Mouse (Mus musculus) olfactory bulb, adult 2 months (tissue): ENCODE results near the gene Fkbp15. TPM values are rescaled to one million over a fixed set of nuclear protein-coding genes. Genes with fewer than 3 reads are reported as not detected.

Experiments used
- H3K27ac ChIP-seq: fragments of 200-500 bp; 2 replicates; pipeline ENCODE4 v1.5.1; 2012; ENCODE audit warnings: low read depth, low read length; ENCODE audit not compliant: insufficient read depth
- H3K4me1 ChIP-seq: fragments of 200-500 bp; 2 replicates; pipeline ENCODE4 v1.6.1; 2012; ENCODE audit warnings: low read length; ENCODE audit not compliant: control insufficient read depth, insufficient read depth
- H3K4me3 ChIP-seq: fragments of 200-500 bp; 2 replicates; pipeline ENCODE4 v1.5.1; 2012; ENCODE audit warnings: mild to moderate bottlenecking, low read depth, low read length, moderate library complexity; ENCODE audit not compliant: insufficient read depth
- CTCF ChIP-seq: fragments of 200-500 bp; IDR thresholded peaks from 2 replicates; pipeline ENCODE4 v1.5.1; 2012; ENCODE audit warnings: low read depth, mild to moderate bottlenecking, low read length, moderate library complexity; ENCODE audit not compliant: insufficient read depth
- POLR2A ChIP-seq: fragments of 200-500 bp; IDR thresholded peaks from 2 replicates; pipeline ENCODE4 v1.6.1; 2012; ENCODE audit warnings: mild to moderate bottlenecking, low read depth, low read length, moderate library complexity; ENCODE audit not compliant: insufficient read depth
- WGBS: fragments of 180-500 bp; shearing (Covaris S2); methylation state at CpG from one replicate; pipeline ENCODE4 v1.1.7; 2018; 5-methylcytosine and 5-hydroxymethylcytosine counted together
- polyA plus RNA-seq: library from polyadenylated mRNA; stranded (reverse); fragments of >200 nt; gene quantifications from 2 replicates; pipeline ENCODE4 v1.2.4, GENCODE M21; 2012; ENCODE audit warnings: low replicate concordance; ENCODE audit not compliant: missing spikeins, insufficient read depth, insufficient read length

Gene Fkbp15
- polyA plus RNA-seq, 1 experiment, result not detected

- 26% methylated on average over 6 of the region's 6 CpGs for WGBS
- Histone ChIP-seq H3K27ac (no peak overlapping the region), H3K4me3 (no peak overlapping the region), H3K4me1 (no peaks in the 10 kb centered on the region)
- TF ChIP-seq CTCF (no peak), POLR2A (no peak)
Measured at GRCm38 (mm10) chr4:62361571-62361970, 1.2 kb upstream of the Fkbp15 start.

DNA sequence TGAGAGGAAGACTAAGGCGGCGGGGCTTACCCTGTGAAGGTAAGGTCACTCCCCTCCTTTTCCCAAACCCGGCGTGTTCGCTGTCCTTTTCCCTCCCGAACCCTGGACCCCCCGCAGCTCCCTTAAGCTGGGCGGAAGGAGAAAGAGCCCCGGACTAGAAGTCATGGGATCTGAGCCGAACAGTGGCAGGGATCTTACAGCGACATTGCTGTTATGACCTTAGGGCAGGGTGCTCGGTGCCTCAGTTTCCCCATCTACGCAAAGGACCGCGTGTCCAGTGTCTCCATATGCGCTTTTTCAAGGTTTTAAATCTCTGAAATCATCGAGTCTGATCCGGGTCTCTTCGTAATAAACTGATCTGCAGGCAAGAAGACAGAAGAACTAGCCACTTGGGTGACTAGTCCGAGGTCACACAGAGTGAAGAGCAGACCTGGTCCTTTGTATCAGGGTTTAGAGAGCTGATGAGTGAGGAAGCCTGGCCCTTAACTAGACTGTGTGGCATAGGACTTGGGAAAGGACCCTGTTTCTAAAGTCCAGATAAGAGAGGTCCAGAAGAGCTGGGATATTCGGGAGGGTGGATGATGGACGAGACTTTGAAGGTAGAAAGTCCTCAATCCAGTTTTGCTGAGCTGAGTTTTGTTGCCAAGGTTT is 582 bp upstream of the Fkbp15 start:
- Histone ChIP-seq H3K4me3 (peak overlapping the region; percentile 64), H3K4me1 (no peaks in the 10 kb centered on the region), H3K27ac (no peak overlapping the region)
- TF ChIP-seq CTCF, result no peak
- no peak for TF ChIP-seq POLR2A
- WGBS, result under 1% methylated on average over 22 of the region's 22 CpGs

GRCm38 (mm10) chr4:62359256-62359775 is 1.0 kb downstream of the Fkbp15 start:
- TF ChIP-seq CTCF (no peak), POLR2A (no peak)
- Histone ChIP-seq H3K4me1 (no peaks in the 10 kb centered on the region), H3K4me3 (no peak overlapping the region), H3K27ac (0 out of 2 replicates have a peak overlapping the region, but pooled peaks have one; percentile 72)
- 28% methylated on average over 7 of the region's 7 CpGs for WGBS

DNA sequence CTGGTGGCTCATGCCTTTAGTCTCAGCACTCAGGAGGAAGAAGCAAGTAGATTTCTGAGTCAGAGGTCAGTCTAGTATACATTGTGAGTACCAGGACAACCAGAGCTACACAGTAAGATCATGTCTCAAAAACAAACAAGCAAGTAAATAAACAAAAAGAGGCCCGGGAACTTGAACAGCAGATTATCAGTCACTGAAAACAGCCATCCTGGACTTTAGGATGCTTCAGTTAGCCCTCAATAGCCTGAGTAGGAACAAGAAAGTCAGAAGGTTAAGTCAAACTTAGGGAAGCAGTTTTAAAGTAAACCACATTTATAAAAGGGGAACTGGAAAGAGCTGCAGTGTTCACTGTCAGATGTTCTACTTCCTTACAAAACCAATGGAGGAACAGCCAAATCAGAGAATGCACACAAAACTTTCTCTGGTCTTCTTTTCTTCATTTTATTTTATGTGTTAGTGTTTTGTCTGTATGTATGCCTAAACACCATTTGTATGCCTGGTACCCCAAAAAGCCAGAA is 2.7 kb downstream of the Fkbp15 start:
- H3K4me3 ChIP-seq, result no peak overlapping the region
- H3K4me1 ChIP-seq, result no peaks in the 10 kb centered on the region
- TF ChIP-seq POLR2A (no peak), CTCF (no peak)
- H3K27ac ChIP-seq, result no peak overlapping the region
- WGBS, result 84% methylated on average over 1 of the region's 1 CpGs

GRCm38 (mm10) chr4:62349371-62349770 is 11.0 kb downstream of the Fkbp15 start:
- Histone ChIP-seq H3K4me3 (no peak overlapping the region), H3K27ac (no peak overlapping the region; the same call in 1 of the 2 replicates), H3K4me1 (no peaks in the 10 kb centered on the region)
- WGBS, result 75% methylated on average over 2 of the region's 2 CpGs
- TF ChIP-seq CTCF, result no peak
- TF ChIP-seq POLR2A, result no peak

DNA sequence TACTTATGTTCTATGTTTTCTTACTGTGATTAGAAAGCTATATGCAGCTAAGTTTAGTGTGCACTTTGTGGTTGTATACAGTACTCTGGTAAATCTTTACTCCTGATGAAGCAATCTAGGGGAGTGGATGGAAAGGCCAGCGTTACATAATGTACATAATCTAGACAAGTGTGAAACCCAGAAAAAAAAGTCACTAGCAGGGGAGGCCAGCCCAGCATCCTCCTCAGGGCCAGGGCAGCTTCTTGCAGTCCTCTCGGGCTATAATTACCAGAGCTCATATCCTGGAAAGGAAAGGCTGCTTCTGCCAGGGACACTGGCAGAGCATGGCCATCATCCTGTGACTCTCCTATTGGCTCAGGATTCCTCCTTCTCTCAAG is 12.0 kb downstream of the Fkbp15 start:
- no peak overlapping the region for H3K4me3 ChIP-seq
- no peak for TF ChIP-seq CTCF
- no peak for TF ChIP-seq POLR2A
- WGBS, result 61% methylated on average over 2 of the region's 2 CpGs
- H3K27ac ChIP-seq, result peak overlapping the region; percentile 51; the same call in 1 of the 2 replicates
- no peaks in the 10 kb centered on the region for H3K4me1 ChIP-seq

GRCm38 (mm10) chr4:62347605-62348328 is 12.6 kb downstream of the Fkbp15 start:
- peak overlapping the region; percentile 51; the same call in 1 of the 2 replicates for H3K27ac ChIP-seq
- WGBS, result 57% methylated on average over 9 of the region's 9 CpGs

GRCm38 (mm10) chr4:62345827-62346226 is 14.5 kb downstream of the Fkbp15 start:
- WGBS, result 86% methylated on average over 4 of the region's 4 CpGs

More at GRCm38 (mm10) chr4:62347605-62348328, 12.6 kb downstream of the Fkbp15 start:
- no peaks in the 10 kb centered on the region for H3K4me1 ChIP-seq
- no peak overlapping the region for H3K4me3 ChIP-seq
- no peak for TF ChIP-seq CTCF
- TF ChIP-seq POLR2A, result no peak

GRCm38 (mm10) chr4:62344000-62344399 is 16.3 kb downstream of the Fkbp15 start:
- H3K4me3 ChIP-seq, result no peak overlapping the region
- WGBS, result 97% methylated on average over 1 of the region's 1 CpGs
- TF ChIP-seq POLR2A (no peak), CTCF (no peak)
- no peak overlapping the region for H3K27ac ChIP-seq
- no peaks in the 10 kb centered on the region for H3K4me1 ChIP-seq

More at GRCm38 (mm10) chr4:62345827-62346226, 14.5 kb downstream of the Fkbp15 start:
- H3K4me3 ChIP-seq, result no peak overlapping the region
- no peaks in the 10 kb centered on the region for H3K4me1 ChIP-seq
- no peak overlapping the region for H3K27ac ChIP-seq
- TF ChIP-seq POLR2A (no peak), CTCF (no peak)
